Mouse (Mus musculus) layer of hippocampus, postnatal 14 days (tissue): ENCODE measurements around the gene Aup1. TPM values are rescaled to one million over a fixed set of nuclear protein-coding genes. Genes with fewer than 3 reads are reported as not detected.

Experiments
- DNase-seq, 2 experiments: peaks; one replicate each; pipeline ENCODE4 v3.0.0; 2021 to 2022; ENCODE audit warnings: low spot score in 2 of 2, mixed read lengths in 1 of 2
- total RNA-seq, 2 experiments: library from RNA; stranded (reverse); gene quantifications; 2 replicates each; pipeline ENCODE4 v1.2.3; 2021

Gene Aup1
- total RNA-seq, 2 experiments from 2014 or later, result 108 to 116 TPM

GRCm38 (mm10) chr6:83068221-83068620 is 13.9 kb downstream of the Aup1 start:
- DNase-seq, result no peak

GRCm38 (mm10) chr6:83068706-83069487 is 14.6 kb downstream of the Aup1 start:
- DNase-seq, result no peak

GRCm38 (mm10) chr6:83069488-83070246 is 15.3 kb downstream of the Aup1 start:
- DNase-seq, result no peak

- no peak for DNase-seq
Measured at GRCm38 (mm10) chr6:83070247-83070310, 15.8 kb downstream of the Aup1 start, which contains the start of gene Tlx2. Tlx2 (minus strand) TSS chr6:83070293.

GRCm38 (mm10) chr6:83070311-83071219 is 16.2 kb downstream of the Aup1 start:
- DNase-seq, result peak; percentile 23 to 61

- no peak for DNase-seq
Measured at GRCm38 (mm10) chr6:83071220-83071619, 16.9 kb downstream of the Aup1 start.

GRCm38 (mm10) chr6:83074979-83075378 is 20.7 kb downstream of the Aup1 start:
- DNase-seq, result no peak

- peak in 1 of 2 experiments; percentile 37 for DNase-seq
Measured at GRCm38 (mm10) chr6:83077630-83078323, 23.5 kb downstream of the Aup1 start, which contains the start of gene Pcgf1. Pcgf1 (plus strand) TSS chr6:83077869.

GRCm38 (mm10) chr6:83078324-83078858 is 24.1 kb downstream of the Aup1 start:
- DNase-seq, result peak; percentile 99 to 100

GRCm38 (mm10) chr6:83080210-83080609 is 25.9 kb downstream of the Aup1 start:
- no peak for DNase-seq

- DNase-seq, result no peak
Measured at GRCm38 (mm10) chr6:83083497-83083896, 29.2 kb downstream of the Aup1 start.

- no peak for DNase-seq
Measured at GRCm38 (mm10) chr6:83084477-83084876, 30.2 kb downstream of the Aup1 start.

- DNase-seq, result no peak
Measured at GRCm38 (mm10) chr6:83086121-83087035, 32.1 kb downstream of the Aup1 start, which contains the start of gene Lbx2. Lbx2 (plus strand) TSS chr6:83086367.

- DNase-seq, result no peak
Measured at GRCm38 (mm10) chr6:83087205-83087925, 33.0 kb downstream of the Aup1 start.

- no peak for DNase-seq
Measured at GRCm38 (mm10) chr6:83087926-83088260, 33.6 kb downstream of the Aup1 start.

- DNase-seq, result no peak
Measured at GRCm38 (mm10) chr6:83092416-83093127, 38.3 kb downstream of the Aup1 start.

GRCm38 (mm10) chr6:83095968-83096367 is 41.6 kb downstream of the Aup1 start:
- no peak for DNase-seq

- DNase-seq, result no peak
Measured at GRCm38 (mm10) chr6:83098411-83098810, 44.1 kb downstream of the Aup1 start.

GRCm38 (mm10) chr6:83101316-83101687 is 47.0 kb downstream of the Aup1 start, which contains the start of the genes Ccdc142 and Gm42688:
Ccdc142 (plus strand) TSS chr6:83101601.
Gm42688 (plus strand) TSS chr6:83101617.
- DNase-seq, result peak; percentile 87 to 94
